Mouse (Mus musculus): ENCODE data around the gene Srsf2. TPM values are rescaled to one million over a fixed set of nuclear protein-coding genes. Genes with fewer than 3 reads are reported as not detected.
A peak's percentile ranks its signal among the peaks of the same experiment; 100 is the strongest.

Gene Srsf2
- total RNA-seq, 1 experiment: 361 TPM

DNA sequence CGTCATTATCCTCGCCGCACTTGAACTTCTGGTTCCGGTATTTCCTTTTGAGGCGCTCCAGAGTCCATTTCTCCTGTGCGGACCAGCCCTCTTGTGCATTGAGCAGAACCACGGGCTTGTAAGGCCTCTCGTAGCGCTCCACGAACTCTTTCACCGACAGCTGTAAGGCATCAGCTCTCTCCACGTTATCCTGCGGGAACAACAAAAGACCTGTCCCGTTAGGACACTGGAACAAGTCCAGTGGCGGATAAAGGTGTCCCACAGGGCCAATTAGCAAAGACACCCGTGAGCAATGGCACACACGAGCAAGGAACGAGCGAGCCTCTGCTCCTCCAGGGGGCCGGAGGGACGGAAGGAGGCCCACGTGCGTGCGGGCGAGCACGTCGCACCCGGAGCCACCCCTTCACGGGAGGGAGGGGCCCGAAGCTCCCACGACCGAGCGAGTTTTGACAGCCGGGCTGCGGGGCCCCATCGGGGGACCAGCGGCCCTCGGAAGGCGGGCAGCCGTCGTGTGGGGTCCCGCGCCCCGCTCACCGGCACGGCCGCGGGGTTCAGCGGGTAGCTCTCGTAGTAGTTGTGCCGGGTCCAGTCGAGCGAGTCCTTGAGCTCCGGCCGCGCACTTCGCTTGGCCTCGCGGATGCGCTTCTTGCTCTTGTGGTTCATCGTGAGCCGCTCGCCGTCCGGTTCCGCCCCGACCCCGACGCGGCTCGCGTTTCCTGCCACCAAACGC is 10.2 kb downstream of the Srsf2 start:
- in situ Hi-C loops (cut with MboI; ENCODE audit: low sequenced_read_pairs in 2 of 2, unreplicated experiment in 2 of 2): no loop called here
- TF ChIP-seq ZC3H11A (IDR thresholded peaks at IDR 0.05; ENCODE audit: borderline replicate concordance, low read depth, low read length) (no peak), ZNF384 (IDR thresholded peaks at IDR 0.05; ENCODE audit: low read depth, low read length) (no peak), MAFK (IDR thresholded peaks at IDR 0.05; ENCODE audit: insufficient read depth, low read depth, low read length) (no peak), CHD2 (IDR thresholded peaks at IDR 0.05; ENCODE audit: low read depth, low read length) (no peak), HCFC1 (IDR thresholded peaks at IDR 0.05; ENCODE audit: borderline replicate concordance, insufficient read depth, low read length) (no peak)
- H3K9me3 ChIP-seq (ENCODE audit: control insufficient read depth, insufficient read depth, low read depth, low read length): no peaks in the 10 kb centered on the region
- DNase-seq (ENCODE audit: low read depth, low spot score): no peak
- peak overlapping the region; percentile 68 for H3K27ac ChIP-seq (ENCODE audit: insufficient read depth, low read depth, low read length, poor library complexity, severe bottlenecking)
- peak overlapping the region; percentile 72 to 86 for H3K4me3 ChIP-seq (ENCODE audit: insufficient read depth in 1 of 2, low read depth in 1 of 2, low read length in 2 of 2, poor library complexity in 1 of 2, severe bottlenecking in 1 of 2)
- peak overlapping the region; percentile 79 for H3K9ac ChIP-seq (ENCODE audit: insufficient read depth, low read depth, low read length, poor library complexity, severe bottlenecking)
- peaks cover 2 to 9% of the 10 kb centered on the region in 2 experiments; a peak in 1 of 4 replicates for H3K4me1 ChIP-seq (ENCODE audit: control insufficient read depth in 2 of 2, insufficient read depth in 2 of 2, low read length in 2 of 2, poor library complexity in 1 of 2)
- peaks cover 28% of the 10 kb centered on the region for H3K36me3 ChIP-seq (ENCODE audit: control insufficient read depth, insufficient read depth, low read length, poor library complexity, severe bottlenecking)

DNA sequence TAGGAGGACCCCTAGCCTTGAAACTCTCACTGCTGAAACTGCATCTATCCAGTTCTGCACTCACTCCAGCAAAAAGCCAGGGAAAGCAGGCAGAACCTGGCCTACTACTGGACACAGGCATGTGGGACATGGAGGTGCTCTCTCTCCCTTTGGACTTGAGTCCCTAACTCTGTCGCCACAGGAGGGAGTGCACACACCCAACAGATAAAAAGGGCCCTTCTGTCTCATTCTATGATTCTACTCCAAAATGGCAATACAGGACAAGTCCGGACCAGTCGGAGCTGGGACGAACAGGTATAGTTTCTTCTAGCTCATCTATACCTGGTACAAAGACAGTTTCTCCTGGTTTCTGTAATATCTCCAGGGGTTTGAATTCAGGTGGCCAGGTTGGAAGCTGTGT is 12.1 kb downstream of the Srsf2 start:
- DNase-seq (ENCODE audit: low read depth, low spot score): no peak
- H3K4me1 ChIP-seq (ENCODE audit: control insufficient read depth in 2 of 2, insufficient read depth in 2 of 2, low read length in 2 of 2, poor library complexity in 1 of 2): peaks cover 2 to 11% of the 10 kb centered on the region in 2 experiments; a peak in 1 of 4 replicates
- peak overlapping the region; percentile 60; the same call in 1 of the 2 replicates for H3K9ac ChIP-seq (ENCODE audit: insufficient read depth, low read depth, low read length, poor library complexity, severe bottlenecking)
- no peaks in the 10 kb centered on the region for H3K9me3 ChIP-seq (ENCODE audit: control insufficient read depth, insufficient read depth, low read depth, low read length)
- peaks cover 46% of the 10 kb centered on the region for H3K36me3 ChIP-seq (ENCODE audit: control insufficient read depth, insufficient read depth, low read length, poor library complexity, severe bottlenecking)
- no peak for TF ChIP-seq MAFK (IDR thresholded peaks at IDR 0.05; ENCODE audit: insufficient read depth, low read depth, low read length)
- TF ChIP-seq ZNF384 (IDR thresholded peaks at IDR 0.05; ENCODE audit: low read depth, low read length): no peak
- TF ChIP-seq CHD2 (IDR thresholded peaks at IDR 0.05; ENCODE audit: low read depth, low read length): no peak
- H3K4me3 ChIP-seq (ENCODE audit: insufficient read depth in 1 of 2, low read depth in 1 of 2, low read length in 2 of 2, poor library complexity in 1 of 2, severe bottlenecking in 1 of 2): peak overlapping the region in 1 of 2 experiments; percentile 7; a peak in 1 of 4 replicates
- no peak overlapping the region for H3K27ac ChIP-seq (ENCODE audit: insufficient read depth, low read depth, low read length, poor library complexity, severe bottlenecking)
- in situ Hi-C loops (cut with MboI; ENCODE audit: low sequenced_read_pairs in 2 of 2, unreplicated experiment in 2 of 2): no loop called here

DNA sequence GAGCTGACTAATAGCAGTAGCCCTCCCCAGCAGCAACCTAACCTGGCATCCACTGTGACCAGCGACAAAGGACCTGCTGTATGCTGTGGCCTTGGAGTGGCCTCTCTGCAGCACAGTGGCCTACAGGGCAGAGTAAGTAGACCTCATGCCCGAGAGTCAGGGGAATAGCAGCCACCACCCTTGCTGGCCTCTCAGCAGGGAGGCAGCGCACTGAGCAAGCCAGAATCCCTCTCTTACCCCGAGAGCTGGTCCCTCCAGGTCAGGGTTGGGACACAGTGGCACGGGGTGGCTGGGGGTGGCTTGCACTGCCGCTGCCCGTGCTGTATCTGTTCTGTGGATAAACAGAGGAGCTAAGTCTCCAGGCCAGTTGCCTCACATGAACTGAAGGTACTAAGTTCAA is 13.3 kb downstream of the Srsf2 start:
- Histone ChIP-seq H3K4me1 (ENCODE audit: control insufficient read depth in 2 of 2, insufficient read depth in 2 of 2, low read length in 2 of 2, poor library complexity in 1 of 2) (peaks cover 2 to 11% of the 10 kb centered on the region in 2 experiments; a peak in 1 of 4 replicates), H3K36me3 (ENCODE audit: control insufficient read depth, insufficient read depth, low read length, poor library complexity, severe bottlenecking) (peaks cover 52% of the 10 kb centered on the region), H3K27ac (ENCODE audit: insufficient read depth, low read depth, low read length, poor library complexity, severe bottlenecking) (no peak overlapping the region), H3K9me3 (ENCODE audit: control insufficient read depth, insufficient read depth, low read depth, low read length) (no peaks in the 10 kb centered on the region), H3K9ac (ENCODE audit: insufficient read depth, low read depth, low read length, poor library complexity, severe bottlenecking) (no peak overlapping the region), H3K4me3 (ENCODE audit: insufficient read depth in 1 of 2, low read depth in 1 of 2, low read length in 2 of 2, poor library complexity in 1 of 2, severe bottlenecking in 1 of 2) (no peak overlapping the region)
- in situ Hi-C loops (cut with MboI; ENCODE audit: low sequenced_read_pairs in 2 of 2, unreplicated experiment in 2 of 2): no loop called here
- DNase-seq (ENCODE audit: low read depth, low spot score): no peak
- TF ChIP-seq CHD2 (IDR thresholded peaks at IDR 0.05; ENCODE audit: low read depth, low read length) (no peak), ZNF384 (IDR thresholded peaks at IDR 0.05; ENCODE audit: low read depth, low read length) (no peak), HCFC1 (IDR thresholded peaks at IDR 0.05; ENCODE audit: borderline replicate concordance, insufficient read depth, low read length) (no peak), MAFK (IDR thresholded peaks at IDR 0.05; ENCODE audit: insufficient read depth, low read depth, low read length) (no peak), ZC3H11A (IDR thresholded peaks at IDR 0.05; ENCODE audit: borderline replicate concordance, low read depth, low read length) (no peak)

DNA sequence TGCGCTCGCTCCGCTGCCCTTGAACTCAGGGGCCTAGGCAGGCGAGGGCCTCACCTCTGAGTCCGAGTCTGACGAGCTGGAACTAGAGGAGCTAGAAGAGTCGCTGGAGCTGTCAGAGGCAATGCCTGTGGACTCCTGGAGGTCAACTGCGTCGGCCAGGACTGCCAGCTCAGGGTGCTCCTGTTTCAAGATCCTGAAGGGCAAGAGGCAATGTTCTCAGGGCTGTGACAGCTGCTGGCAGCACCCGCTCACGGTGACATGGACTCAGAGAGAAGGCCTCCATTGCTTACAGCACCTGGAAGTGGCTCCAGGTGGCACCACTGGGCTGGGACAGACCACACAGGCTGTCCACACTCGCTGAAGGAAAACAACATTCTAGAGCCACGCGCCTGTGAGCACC is 14.0 kb downstream of the Srsf2 start:
- Histone ChIP-seq H3K4me1 (ENCODE audit: control insufficient read depth in 2 of 2, insufficient read depth in 2 of 2, low read length in 2 of 2, poor library complexity in 1 of 2) (peaks cover 2 to 11% of the 10 kb centered on the region in 2 experiments; a peak in 1 of 4 replicates), H3K4me3 (ENCODE audit: insufficient read depth in 1 of 2, low read depth in 1 of 2, low read length in 2 of 2, poor library complexity in 1 of 2, severe bottlenecking in 1 of 2) (no peak overlapping the region), H3K9me3 (ENCODE audit: control insufficient read depth, insufficient read depth, low read depth, low read length) (no peaks in the 10 kb centered on the region), H3K27ac (ENCODE audit: insufficient read depth, low read depth, low read length, poor library complexity, severe bottlenecking) (no peak overlapping the region), H3K9ac (ENCODE audit: insufficient read depth, low read depth, low read length, poor library complexity, severe bottlenecking) (no peak overlapping the region), H3K36me3 (ENCODE audit: control insufficient read depth, insufficient read depth, low read length, poor library complexity, severe bottlenecking) (peaks cover 58% of the 10 kb centered on the region)
- no peak for DNase-seq (ENCODE audit: low read depth, low spot score)
- in situ Hi-C loops (cut with MboI; ENCODE audit: low sequenced_read_pairs in 2 of 2, unreplicated experiment in 2 of 2): no loop called here
- no peak for TF ChIP-seq CHD2 (IDR thresholded peaks at IDR 0.05; ENCODE audit: low read depth, low read length)
- no peak for TF ChIP-seq MAFK (IDR thresholded peaks at IDR 0.05; ENCODE audit: insufficient read depth, low read depth, low read length)
- no peak for TF ChIP-seq ZC3H11A (IDR thresholded peaks at IDR 0.05; ENCODE audit: borderline replicate concordance, low read depth, low read length)
- no peak for TF ChIP-seq HCFC1 (IDR thresholded peaks at IDR 0.05; ENCODE audit: borderline replicate concordance, insufficient read depth, low read length)
- TF ChIP-seq ZNF384 (IDR thresholded peaks at IDR 0.05; ENCODE audit: low read depth, low read length): no peak

All from ES-E14 (cell line).